27 mouse cellular contexts compared by ENCODE assay signal in genomic region chr12:8020931-8021330, GRCm38 (mm10). TPM values are rescaled to one million over a fixed set of nuclear protein-coding genes. Genes with fewer than 3 reads are reported as not detected.
DNase-seq lines count a peak whose midpoint lies in the region; ATAC-seq lines count a peak whose summit lies in the region.
"Had no signal": no experiment of that assay in that cellular context is flagged by ENCODE, and none has a peak within 500 bp of the region (broad histone marks: within the 10 kb centered on the region; RNA-seq: fewer than 3 reads in every experiment).

No protein-coding gene starts in this region.

- no peak overlapping the region for H3K4me2 ChIP-seq in kidney, embryonic 16.5 days (replicated peaks; ENCODE audit: low read depth, low read length)
- H3K4me2 ChIP-seq: forebrain, embryonic 15.5 days; limb, embryonic 12.5 days; liver, embryonic 13.5 days; lung, embryonic 15.5 days; midbrain, embryonic 11.5 days; stomach, embryonic 15.5 days had no signal

- no peaks in the 10 kb centered on the region for H3K9me3 ChIP-seq in kidney, embryonic 16.5 days (ENCODE audit: low read length)
- H3K9me3 ChIP-seq: forebrain, embryonic 15.5 days; limb, embryonic 12.5 days; liver, embryonic 13.5 days; lung, embryonic 15.5 days; stomach, embryonic 15.5 days had no signal

- no peak overlapping the region for H3K4me3 ChIP-seq in kidney, embryonic 16.5 days (ENCODE audit: low read length)
- H3K4me3 ChIP-seq: forebrain, embryonic 15.5 days; gastrocnemius, adult 2 months; left cerebral cortex, adult 2 months; limb, embryonic 12.5 days; liver, embryonic 13.5 days; lung, embryonic 15.5 days; stomach, embryonic 15.5 days had no signal

- no peak for ATAC-seq in kidney, embryonic 16.5 days (ENCODE audit: low FRiP score, low TSS enrichment)
- ATAC-seq: activated CD4-positive, CD25-positive, alpha-beta regulatory T cell, adult 4 months; forebrain, embryonic 15.5 days; hindbrain, embryonic 16.5 days; midbrain, embryonic 16.5 days had no signal

- no peak overlapping the region for H3K9ac ChIP-seq in kidney, embryonic 16.5 days (replicated peaks; ENCODE audit: low read length)
- H3K9ac ChIP-seq: forebrain, embryonic 15.5 days; limb, embryonic 12.5 days; liver, embryonic 13.5 days; lung, embryonic 15.5 days; stomach, embryonic 15.5 days had no signal

- H3K27ac ChIP-seq in kidney, embryonic 16.5 days (ENCODE audit: low read length), result no peak overlapping the region
- H3K27ac ChIP-seq: forebrain, embryonic 15.5 days; gastrocnemius, adult 2 months; kidney, postnatal 0 days; left cerebral cortex, adult 2 months; limb, embryonic 12.5 days; liver, embryonic 13.5 days; lung, embryonic 15.5 days; stomach, embryonic 15.5 days had no signal

- 69% methylated on average over 1 of the region's 1 CpGs for WGBS in kidney, embryonic 16.5 days

- peak; percentile 9 for DNase-seq in kidney, postnatal 14 days
- peak; percentile 3 for DNase-seq in lung, postnatal 10 days
- no peak for DNase-seq in lung, postnatal 4 days
- DNase-seq in lung, postnatal 25 days (ENCODE audit: low spot score), result peak; percentile 5
- DNase-seq in cerebellum, adult 8-10 months, result no peak
- DNase-seq: adrenal gland, adult 8-10 months; B cell, adult 2 months; cerebellum, adult 9-10 months; cerebellum, postnatal 36 days; gastrocnemius, adult 2 months; gastrocnemius, postnatal 36 days; kidney, adult 18-20 months; layer of hippocampus, adult 9-11 months; liver, embryonic 13.5 days; right cerebral cortex, postnatal 25 days; thymus, postnatal 14 days had no signal

- H3K27me3 ChIP-seq in kidney, embryonic 16.5 days (ENCODE audit: insufficient read depth, low read length), result no peaks in the 10 kb centered on the region
- H3K27me3 ChIP-seq: forebrain, embryonic 15.5 days; limb, embryonic 12.5 days; liver, embryonic 13.5 days; lung, embryonic 15.5 days; stomach, embryonic 15.5 days had no signal

- H3K4me1 ChIP-seq in kidney, embryonic 16.5 days (ENCODE audit: insufficient read depth, low read length), result no peaks in the 10 kb centered on the region
- H3K4me1 ChIP-seq: forebrain, embryonic 15.5 days; limb, embryonic 12.5 days; liver, embryonic 13.5 days; lung, embryonic 15.5 days; stomach, embryonic 15.5 days had no signal

- H3K36me3 ChIP-seq in kidney, embryonic 16.5 days (ENCODE audit: insufficient read depth, low read length), result no peaks in the 10 kb centered on the region
- H3K36me3 ChIP-seq: forebrain, embryonic 15.5 days; limb, embryonic 12.5 days; liver, embryonic 13.5 days; lung, embryonic 15.5 days; stomach, embryonic 15.5 days had no signal

RNA-seq across cellular contexts. Expression of gene Apob, which starts 43.5 kb away (rescaled TPM):
- 0.36 and 0.42 TPM in 2 replicates for polyA plus RNA-seq in kidney, embryonic 16.5 days (2015; fragmentation: Nextera tagmentation; extraction: Ambion mirVana)
- polyA plus RNA-seq: midbrain, embryonic 16.5 days had no signal

Comparison
In these comparisons a context has a peak if more than half of its experiments do, and no peak if none do; other contexts are left out.
1. DNase-seq: peak in kidney, postnatal 14 days (single experiment), lung, postnatal 10 days (single experiment) and lung, postnatal 25 days (single experiment); none in lung, postnatal 4 days (0 of 2) and cerebellum, adult 8-10 months (single experiment).